Mouse (Mus musculus): ENCODE measurements at regions not wholly inside any gene's neighbourhood (a gene's known extent, or its start where the extent isn't known, plus 50 kb on each side); places are given as distances from the start of the nearest gene placed in this dataset.
A peak's percentile ranks its signal among the peaks of the same experiment; 100 is the strongest.

GRCm38 (mm10) chr3:21553159-21553758, 523.2 kb upstream of the Tbl1xr1 start:
- Histone ChIP-seq H3K27me3 (ENCODE audit: control insufficient read depth, insufficient read depth, low read length) (no peaks in the 10 kb centered on the region), H3K4me3 (no peak overlapping the region), H3K9ac (ENCODE audit: low read depth, low read length) (no peak overlapping the region), H3K4me1 (ENCODE audit: control insufficient read depth, insufficient read depth, low read length) (peaks cover 2% of the 10 kb centered on the region; the same call in 1 of the 2 replicates), H3K79me2 (replicated peaks; ENCODE audit: control insufficient read depth, insufficient read depth, low read length) (no peaks in the 10 kb centered on the region), H3K27ac (no peak overlapping the region), H3K36me3 (ENCODE audit: control insufficient read depth, insufficient read depth, low read length) (no peaks in the 10 kb centered on the region; the same call in 1 of the 2 replicates)
- 65% methylated on average over 3 of the region's 3 CpGs for WGBS
- no peak for TF ChIP-seq EP300 (IDR thresholded peaks at IDR 0.05; ENCODE audit: insufficient read depth, low read depth, low read length)
- TF ChIP-seq CTCF (IDR thresholded peaks at IDR 0.05): no peak
- no peak for TF ChIP-seq POLR2A (IDR thresholded peaks at IDR 0.05; ENCODE audit: insufficient read depth, low read depth, low read length)
- intact Hi-C loops (cut with DNase I): no loop called here
- no peak for DNase-seq

- Histone ChIP-seq H3K4me3 (no peak overlapping the region), H3K27ac (no peak overlapping the region), H3K4me1 (ENCODE audit: control insufficient read depth, insufficient read depth, low read length) (peaks cover 2% of the 10 kb centered on the region; the same call in 1 of the 2 replicates), H3K27me3 (ENCODE audit: control insufficient read depth, insufficient read depth, low read length) (no peaks in the 10 kb centered on the region), H3K9ac (ENCODE audit: low read depth, low read length) (no peak overlapping the region), H3K79me2 (replicated peaks; ENCODE audit: control insufficient read depth, insufficient read depth, low read length) (no peaks in the 10 kb centered on the region), H3K36me3 (ENCODE audit: control insufficient read depth, insufficient read depth, low read length) (no peaks in the 10 kb centered on the region; the same call in 1 of the 2 replicates)
- no peak for DNase-seq
- TF ChIP-seq POLR2A (IDR thresholded peaks at IDR 0.05; ENCODE audit: insufficient read depth, low read depth, low read length) (no peak), CTCF (IDR thresholded peaks at IDR 0.05) (no peak), EP300 (IDR thresholded peaks at IDR 0.05; ENCODE audit: insufficient read depth, low read depth, low read length) (no peak)
- intact Hi-C loops (cut with DNase I): no loop called here
- 94% methylated on average over 1 of the region's 1 CpGs for WGBS
Measured at GRCm38 (mm10) chr3:21553859-21554258, 522.6 kb upstream of the Tbl1xr1 start.

DNA sequence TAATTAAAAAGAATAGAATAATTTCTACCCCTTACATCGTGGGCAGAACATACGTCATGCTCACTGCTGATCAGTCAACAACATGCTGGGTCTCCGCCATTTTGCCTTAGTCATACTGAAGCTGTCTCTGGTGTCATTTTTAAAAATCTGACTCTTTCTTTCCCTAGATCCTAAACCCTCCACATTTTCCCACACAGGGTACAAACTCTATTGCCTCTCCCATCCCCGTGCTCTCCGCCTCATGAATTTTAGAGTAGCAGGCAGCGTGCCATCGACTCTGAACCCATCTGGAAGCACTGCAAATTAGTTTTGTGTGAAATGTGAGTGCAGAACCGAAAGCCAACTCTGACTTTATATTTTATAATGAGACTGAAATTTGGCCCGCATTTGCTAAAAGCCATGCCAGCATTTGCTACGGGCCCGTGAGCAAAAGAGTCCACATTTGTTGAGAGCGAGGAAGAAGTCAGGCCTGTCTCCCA, 518.5 kb upstream of the Tbl1xr1 start:
- Histone ChIP-seq H3K27me3 (ENCODE audit: control insufficient read depth, insufficient read depth, low read length) (no peaks in the 10 kb centered on the region), H3K36me3 (ENCODE audit: control insufficient read depth, insufficient read depth, low read length) (peaks cover 3% of the 10 kb centered on the region), H3K27ac (no peak overlapping the region), H3K79me2 (replicated peaks; ENCODE audit: control insufficient read depth, insufficient read depth, low read length) (no peaks in the 10 kb centered on the region), H3K9ac (ENCODE audit: low read depth, low read length) (no peak overlapping the region), H3K4me3 (no peak overlapping the region), H3K4me1 (ENCODE audit: control insufficient read depth, insufficient read depth, low read length) (no peaks in the 10 kb centered on the region; the same call in none of the 2 replicates)
- TF ChIP-seq CTCF (IDR thresholded peaks at IDR 0.05): no peak
- TF ChIP-seq POLR2A (IDR thresholded peaks at IDR 0.05; ENCODE audit: insufficient read depth, low read depth, low read length): no peak
- TF ChIP-seq EP300 (IDR thresholded peaks at IDR 0.05; ENCODE audit: insufficient read depth, low read depth, low read length): no peak
- intact Hi-C loops (cut with DNase I): no loop called here
- 82% methylated on average over 12 of the region's 12 CpGs for WGBS
- peak in 1 of 2 experiments; percentile 6 for DNase-seq

DNA sequence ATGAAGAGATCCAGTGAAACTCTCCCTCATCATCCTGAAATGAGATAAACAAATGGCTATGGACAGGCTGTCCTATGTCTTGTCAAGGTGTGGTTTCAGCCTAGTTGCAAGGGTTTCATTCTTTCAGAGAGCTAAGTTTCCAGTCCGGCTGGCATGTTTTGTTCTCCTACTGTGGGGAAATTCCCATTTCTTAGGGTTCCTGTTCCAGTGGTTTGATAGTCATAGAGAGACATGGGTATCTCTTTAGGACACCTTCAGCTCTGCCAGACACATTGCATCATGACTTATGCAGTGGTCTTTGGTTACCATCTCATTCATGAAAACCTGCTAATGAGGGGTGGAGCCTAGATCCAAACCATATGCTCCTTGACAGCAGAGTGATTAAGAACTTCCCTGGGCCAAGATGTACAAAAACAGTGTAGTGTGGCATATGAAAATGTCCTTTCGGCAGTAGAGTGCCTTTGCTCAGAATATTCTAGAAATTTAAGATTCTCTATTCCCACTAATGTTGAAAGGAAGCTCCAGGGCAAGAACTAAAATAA, 513.6 kb upstream of the Tbl1xr1 start:
- WGBS: 79% methylated on average over 2 of the region's 2 CpGs
- no peaks in the 10 kb centered on the region for H3K79me2 ChIP-seq (replicated peaks; ENCODE audit: control insufficient read depth, insufficient read depth, low read length)
- intact Hi-C loops (cut with DNase I): loop anchor here (5.0 to 10.0 kb wide), 2 partner anchors 298 to 374 kb away; no protein-coding TSS in a partner anchor
- H3K36me3 ChIP-seq (ENCODE audit: control insufficient read depth, insufficient read depth, low read length): peaks cover 9% of the 10 kb centered on the region
- H3K4me3 ChIP-seq: no peak overlapping the region
- no peaks in the 10 kb centered on the region for H3K27me3 ChIP-seq (ENCODE audit: control insufficient read depth, insufficient read depth, low read length)
- no peak for DNase-seq
- H3K27ac ChIP-seq: peak overlapping the region; percentile 6; the same call in 1 of the 2 replicates
- H3K9ac ChIP-seq (ENCODE audit: low read depth, low read length): no peak overlapping the region
- TF ChIP-seq POLR2A (IDR thresholded peaks at IDR 0.05; ENCODE audit: insufficient read depth, low read depth, low read length) (no peak), EP300 (IDR thresholded peaks at IDR 0.05; ENCODE audit: insufficient read depth, low read depth, low read length) (no peak), CTCF (IDR thresholded peaks at IDR 0.05) (no peak)
- H3K4me1 ChIP-seq (ENCODE audit: control insufficient read depth, insufficient read depth, low read length): peaks cover 14% of the 10 kb centered on the region

DNA sequence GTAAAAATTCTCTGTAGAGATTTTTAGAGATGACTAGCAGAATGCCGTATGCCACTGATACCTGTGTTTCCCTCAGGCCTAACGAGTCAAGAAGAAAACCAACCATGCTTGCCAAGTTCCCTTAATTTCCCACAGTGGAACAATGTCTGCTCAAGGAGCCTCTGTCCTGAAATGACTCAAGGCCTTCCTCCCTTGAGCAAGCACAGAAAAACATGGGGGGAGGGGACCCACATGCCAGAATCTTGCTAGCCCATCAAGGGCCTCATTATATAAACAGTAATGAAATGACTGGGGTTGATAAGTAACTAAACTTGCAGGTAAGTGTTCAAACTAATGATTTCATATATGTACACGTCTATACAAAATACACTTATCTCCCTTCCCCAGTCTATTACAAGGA, 513.0 kb upstream of the Tbl1xr1 start:
- H3K27me3 ChIP-seq (ENCODE audit: control insufficient read depth, insufficient read depth, low read length): no peaks in the 10 kb centered on the region
- peaks cover 9% of the 10 kb centered on the region for H3K36me3 ChIP-seq (ENCODE audit: control insufficient read depth, insufficient read depth, low read length)
- H3K27ac ChIP-seq: peak overlapping the region; percentile 6
- WGBS: 24% methylated on average over 3 of the region's 3 CpGs
- peaks cover 14% of the 10 kb centered on the region for H3K4me1 ChIP-seq (ENCODE audit: control insufficient read depth, insufficient read depth, low read length)
- DNase-seq: no peak
- TF ChIP-seq EP300 (IDR thresholded peaks at IDR 0.05; ENCODE audit: insufficient read depth, low read depth, low read length): no peak
- TF ChIP-seq POLR2A (IDR thresholded peaks at IDR 0.05; ENCODE audit: insufficient read depth, low read depth, low read length): no peak
- TF ChIP-seq CTCF (IDR thresholded peaks at IDR 0.05): no peak
- H3K4me3 ChIP-seq: no peak overlapping the region
- intact Hi-C loops (cut with DNase I): loop anchor here (5.0 to 10.0 kb wide), 2 partner anchors 299 to 374 kb away; no protein-coding TSS in a partner anchor
- H3K9ac ChIP-seq (ENCODE audit: low read depth, low read length): no peak overlapping the region
- no peaks in the 10 kb centered on the region for H3K79me2 ChIP-seq (replicated peaks; ENCODE audit: control insufficient read depth, insufficient read depth, low read length)
